ENCODE assay signal across 9 mouse cellular contexts in the genomic region with DNA sequence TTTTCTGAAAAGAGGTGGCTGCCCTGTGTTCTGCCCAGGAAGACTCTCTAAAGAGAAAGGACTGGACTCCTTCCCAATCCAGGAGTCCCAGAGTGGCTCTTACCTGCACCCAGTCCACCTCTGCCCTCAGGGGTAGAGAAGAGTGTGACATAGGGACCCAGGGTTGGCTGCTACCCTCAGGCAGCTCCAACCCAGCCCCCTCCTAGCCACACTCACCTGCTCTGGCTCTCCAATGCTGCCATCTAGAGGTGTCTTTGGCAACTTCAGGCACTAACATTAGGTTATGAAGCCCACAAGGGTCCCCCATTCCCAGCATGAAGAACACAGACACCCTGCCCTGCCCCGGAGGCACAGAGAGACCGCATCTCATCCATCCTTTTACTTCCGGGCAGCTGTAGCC.
DNase-seq lines count a peak whose midpoint lies in the region; ATAC-seq lines count a peak whose summit lies in the region.
"Had no signal": no experiment of that assay in that cellular context is flagged by ENCODE, and none has a peak within 500 bp of the region (broad histone marks: within the 10 kb centered on the region; RNA-seq: fewer than 3 reads in every experiment).

No protein-coding gene starts in this region.

- ATAC-seq in intestine, embryonic 14.5 days (replicated peaks; ENCODE audit: low FRiP score, low TSS enrichment, low read depth), result 0 out of 2 replicates have a peak, but pooled peaks have one; percentile 33
- ATAC-seq in intestine, embryonic 16.5 days, result no peak
- ATAC-seq in midbrain, embryonic 15.5 days (replicated peaks), result 0 out of 2 replicates have a peak, but pooled peaks have one; percentile 50
- ATAC-seq in erythroid progenitor cell, adult 5-6 weeks (replicated peaks; ENCODE audit: low FRiP score, poor library complexity, severe bottlenecking), result no peak
- ATAC-seq in megakaryocyte progenitor cell, adult 5-6 weeks (replicated peaks; ENCODE audit: poor library complexity), result no peak

- H3K4me2 ChIP-seq in intestine, embryonic 14.5 days (ENCODE audit: low read length), result no peak overlapping the region
- no peak overlapping the region for H3K4me2 ChIP-seq in intestine, embryonic 16.5 days (ENCODE audit: low read depth, low read length)
- H3K4me2 ChIP-seq in midbrain, embryonic 15.5 days, result no peak overlapping the region
- H3K4me2 ChIP-seq: heart, embryonic 15.5 days had no signal

- no peak overlapping the region for H3K4me3 ChIP-seq in intestine, embryonic 14.5 days (ENCODE audit: low read depth, low read length)
- H3K4me3 ChIP-seq in intestine, embryonic 16.5 days (ENCODE audit: low read length), result no peak overlapping the region
- no peak overlapping the region for H3K4me3 ChIP-seq in midbrain, embryonic 15.5 days
- H3K4me3 ChIP-seq: heart, embryonic 15.5 days had no signal

- no peaks in the 10 kb centered on the region for H3K36me3 ChIP-seq in intestine, embryonic 14.5 days (ENCODE audit: control insufficient read depth, insufficient read depth, low read length)
- H3K36me3 ChIP-seq in intestine, embryonic 16.5 days (ENCODE audit: control insufficient read depth, insufficient read depth, low read length), result no peaks in the 10 kb centered on the region
- no peaks in the 10 kb centered on the region for H3K36me3 ChIP-seq in midbrain, embryonic 15.5 days (replicated peaks)
- H3K36me3 ChIP-seq: heart, embryonic 15.5 days had no signal

- WGBS in intestine, embryonic 14.5 days, result 43% methylated on average over 3 of the region's 3 CpGs
- WGBS in intestine, embryonic 16.5 days, result 43% methylated on average over 3 of the region's 3 CpGs
- WGBS in midbrain, embryonic 15.5 days, result 41% methylated on average over 3 of the region's 3 CpGs

- no peaks in the 10 kb centered on the region for H3K27me3 ChIP-seq in intestine, embryonic 14.5 days (replicated peaks; ENCODE audit: control insufficient read depth, insufficient read depth, low read length)
- H3K27me3 ChIP-seq in intestine, embryonic 16.5 days (replicated peaks; ENCODE audit: control insufficient read depth, insufficient read depth, low read length), result no peaks in the 10 kb centered on the region; the same call in 1 of the 2 replicates
- no peaks in the 10 kb centered on the region for H3K27me3 ChIP-seq in midbrain, embryonic 15.5 days (replicated peaks)

- no peaks in the 10 kb centered on the region for H3K4me1 ChIP-seq in intestine, embryonic 14.5 days (replicated peaks; ENCODE audit: control insufficient read depth, insufficient read depth, low read length)
- H3K4me1 ChIP-seq in intestine, embryonic 16.5 days (ENCODE audit: control insufficient read depth, insufficient read depth, low read length), result no peaks in the 10 kb centered on the region
- 0 out of 2 replicates have a peak, but pooled peaks cover 8% of the 10 kb centered on the region for H3K4me1 ChIP-seq in midbrain, embryonic 15.5 days
- H3K4me1 ChIP-seq: heart, embryonic 15.5 days had no signal

- H3K9me3 ChIP-seq in intestine, embryonic 14.5 days (ENCODE audit: control insufficient read depth, low read length), result no peaks in the 10 kb centered on the region
- H3K9me3 ChIP-seq in intestine, embryonic 16.5 days (ENCODE audit: control insufficient read depth, low read length), result no peaks in the 10 kb centered on the region
- H3K9me3 ChIP-seq in midbrain, embryonic 15.5 days, result no peaks in the 10 kb centered on the region
- H3K9me3 ChIP-seq: heart, embryonic 15.5 days had no signal

- H3K27ac ChIP-seq in intestine, embryonic 14.5 days (ENCODE audit: low read depth), result no peak overlapping the region
- no peak overlapping the region for H3K27ac ChIP-seq in intestine, embryonic 16.5 days (ENCODE audit: low read length)
- H3K27ac ChIP-seq in midbrain, embryonic 15.5 days, result no peak overlapping the region
- H3K27ac ChIP-seq: heart, embryonic 15.5 days had no signal

- DNase-seq in intestine, embryonic 14.5 days (ENCODE audit: low spot score), result peak; percentile 67
- peak; percentile 38 for DNase-seq in MN1 (ENCODE audit: low spot score)
- DNase-seq in embryo, embryonic 11.5 days (ENCODE audit: low read depth, low spot score), result peak; percentile 45
- DNase-seq in kidney, postnatal 14 days, result peak; percentile 7

- H3K9ac ChIP-seq in intestine, embryonic 14.5 days (ENCODE audit: low read length), result no peak overlapping the region
- H3K9ac ChIP-seq in intestine, embryonic 16.5 days (ENCODE audit: low read depth, low read length), result no peak overlapping the region
- no peak overlapping the region for H3K9ac ChIP-seq in midbrain, embryonic 15.5 days
- H3K9ac ChIP-seq: heart, embryonic 15.5 days had no signal

Comparison
In these comparisons a context has a peak if more than half of its experiments do, and no peak if none do; other contexts are left out.
1. ATAC-seq: peak in intestine, embryonic 14.5 days (single experiment) and midbrain, embryonic 15.5 days (single experiment); none in intestine, embryonic 16.5 days (single experiment), erythroid progenitor cell, adult 5-6 weeks (single experiment) and megakaryocyte progenitor cell, adult 5-6 weeks (single experiment).
2. DNase-seq: peak in every context shown above with its lines; median percentile 67 in intestine, embryonic 14.5 days; 45 in embryo, embryonic 11.5 days; 38 in MN1; 7 in kidney, postnatal 14 days.